Mouse (Mus musculus): ENCODE results near the gene Abcg8. TPM values are rescaled to one million over a fixed set of nuclear protein-coding genes. Genes with fewer than 3 reads are reported as not detected.

Abcg8 gene
- polyA plus RNA-seq, 1 experiment from 2014 or later: 0.10 TPM

Other genes with a start within 250 kb of the Abcg8 start
- gene Thada, start 210.1 kb upstream of the Abcg8 start, polyA plus RNA-seq (2016; fragmentation: Nextera tagmentation; extraction: Ambion mirVana): 10.6 and 11.2 TPM in 2 replicates
- gene Plekhh2, start 164.4 kb upstream of the Abcg8 start, polyA plus RNA-seq (2016; fragmentation: Nextera tagmentation; extraction: Ambion mirVana): 3.1 and 3.2 TPM in 2 replicates
- 29.4 and 30.0 TPM in 2 replicates for gene Dync2li1, start 49.8 kb upstream of the Abcg8 start, polyA plus RNA-seq (2016; fragmentation: Nextera tagmentation; extraction: Ambion mirVana)
- gene Abcg5, start 6.7 kb downstream of the Abcg8 start, polyA plus RNA-seq (2016; fragmentation: Nextera tagmentation; extraction: Ambion mirVana): 2.6 and 3.2 TPM in 2 replicates
- 45.1 and 49.6 TPM in 2 replicates for gene Lrpprc, start 114.5 kb downstream of the Abcg8 start, polyA plus RNA-seq (2016; fragmentation: Nextera tagmentation; extraction: Ambion mirVana)

All from hindbrain, embryonic 10.5 days (tissue).